Mouse (Mus musculus) retina, postnatal 7 days (tissue): ENCODE data around the gene Prr5.

Source experiments
- DNase-seq: peaks from one replicate; pipeline ENCODE4 v3.0.0-alpha.2; 2012; ENCODE audit warnings: low read depth, low spot score

Prr5 gene

DNA sequence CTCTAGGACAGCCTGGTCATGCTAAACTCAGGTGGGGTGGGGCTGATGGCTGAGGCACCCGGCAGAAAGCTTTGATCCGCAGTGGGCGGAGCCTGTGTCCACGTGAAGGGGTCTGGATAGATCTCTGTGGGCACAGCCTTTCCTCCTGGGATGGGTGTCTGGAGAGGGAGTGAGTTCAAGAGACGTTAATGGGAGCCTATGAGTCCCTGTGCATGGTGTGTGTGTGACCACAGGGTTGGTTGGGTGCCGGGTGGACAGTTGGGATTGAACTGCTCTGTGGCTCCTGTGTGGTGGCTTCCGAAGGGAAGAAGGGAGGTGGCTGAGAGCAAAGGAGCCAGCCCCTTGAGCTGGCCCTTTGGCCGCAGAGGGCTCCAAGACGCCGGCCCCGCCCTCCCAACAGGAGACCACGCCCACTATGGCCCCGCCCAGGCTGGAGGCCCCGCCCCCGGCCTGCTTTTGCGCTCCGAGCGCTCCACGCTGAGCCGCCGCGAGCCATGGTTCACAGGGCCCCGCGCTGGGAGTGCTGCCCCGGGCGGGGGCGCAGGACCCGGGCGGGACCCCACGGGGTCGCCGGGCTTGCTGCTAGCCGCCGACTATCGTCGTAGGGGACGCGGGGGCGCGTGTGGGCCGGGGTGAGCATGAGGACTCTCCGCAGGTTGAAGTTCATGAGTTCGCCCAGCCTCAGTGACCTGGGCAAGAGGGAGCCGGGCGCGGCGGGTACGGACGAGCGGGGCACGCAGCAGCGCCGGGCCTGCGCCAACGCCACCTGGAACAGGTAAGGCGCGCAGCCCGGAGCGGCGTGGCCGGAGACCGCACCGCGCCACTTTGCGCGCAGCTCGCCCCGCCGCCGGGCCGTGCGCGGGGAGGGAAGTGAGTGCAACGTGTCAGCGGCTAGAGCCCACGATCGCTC is 11.4 kb downstream of the Prr5 start:
- DNase-seq: peak; percentile 51

DNA sequence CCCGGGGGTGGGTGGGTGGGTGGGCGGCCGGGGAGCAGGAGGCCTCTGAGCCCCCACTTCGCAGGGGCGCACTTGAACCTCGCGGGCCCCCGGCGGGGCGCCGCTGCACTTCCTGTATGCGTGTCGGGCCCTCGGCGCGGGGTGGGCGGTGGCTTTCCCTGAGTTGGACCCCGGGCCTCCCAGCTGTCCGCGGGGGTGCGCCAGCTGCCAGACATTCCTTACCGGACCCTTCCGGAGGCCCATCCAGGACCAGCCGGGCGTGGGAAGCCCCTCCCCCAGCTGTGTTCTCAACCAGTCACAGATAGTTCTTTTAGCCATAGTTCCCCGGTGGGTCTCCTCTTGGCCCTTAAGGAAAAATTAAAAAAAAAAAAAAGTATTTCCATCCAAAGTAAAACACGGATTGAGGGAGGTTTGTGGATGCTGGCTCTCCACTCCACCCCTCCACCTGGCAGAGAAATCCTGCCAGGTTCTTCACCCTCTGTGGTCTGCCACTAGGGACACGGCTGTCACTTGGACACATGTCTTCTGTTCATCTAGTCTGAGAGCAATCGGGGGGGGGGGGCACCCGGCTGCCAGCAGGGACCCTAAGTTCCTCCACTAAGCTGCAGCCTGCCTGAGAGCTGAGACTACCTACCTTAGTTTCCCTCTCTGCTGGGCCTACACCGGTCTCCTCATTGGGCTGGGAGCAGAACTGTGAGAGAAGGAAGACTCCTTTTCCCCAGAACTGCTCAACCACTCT is 12.2 kb downstream of the Prr5 start:
- DNase-seq: no peak

DNA sequence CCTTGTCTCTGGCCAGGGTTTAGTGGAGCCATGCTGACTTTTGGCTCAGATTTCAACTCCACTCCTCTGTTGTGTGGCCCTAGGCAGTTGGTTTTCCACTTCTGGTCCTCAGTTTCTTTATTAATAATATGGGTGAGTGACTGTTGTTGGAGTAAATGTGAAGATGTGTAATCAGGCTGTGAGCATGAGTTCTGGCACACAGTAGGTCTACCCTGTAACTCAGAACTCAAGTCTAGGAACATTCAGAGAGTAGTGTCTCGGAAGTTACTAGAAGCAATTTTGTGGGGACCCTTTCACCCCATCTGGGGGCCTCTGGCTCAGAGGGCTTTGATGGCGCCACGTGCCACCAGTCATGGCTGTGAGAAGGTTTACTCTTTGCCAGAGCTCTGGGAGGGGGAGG is 12.8 kb downstream of the Prr5 start:
- no peak for DNase-seq

- no peak for DNase-seq
These were observed 13.4 kb downstream of the Prr5 start for GRCm38 (mm10) chr15:84682821-84683220.

DNA sequence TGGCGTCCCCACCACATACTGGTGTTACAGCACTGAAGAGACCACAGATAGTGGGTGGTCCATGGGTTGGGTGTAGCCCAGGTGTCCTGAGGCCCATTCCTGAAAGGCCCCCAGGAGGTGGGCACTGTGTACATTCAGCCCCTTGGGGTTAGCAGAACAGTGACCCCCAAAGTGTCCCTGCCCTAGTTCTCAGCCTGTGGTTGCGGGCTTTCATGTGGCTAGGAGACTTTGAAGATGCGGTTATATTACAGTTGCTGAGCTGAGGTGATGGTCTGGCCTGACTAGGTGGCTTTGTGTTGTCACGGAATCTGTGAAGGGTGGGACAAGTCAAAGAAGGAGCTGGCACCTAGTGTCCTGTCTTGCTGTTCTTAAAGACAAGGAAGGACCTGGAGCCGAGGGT is 15.1 kb downstream of the Prr5 start:
- DNase-seq: no peak

- DNase-seq: no peak
These were observed 16.0 kb downstream of the Prr5 start for GRCm38 (mm10) chr15:84685417-84685816.

GRCm38 (mm10) chr15:84687904-84688303 is 18.5 kb downstream of the Prr5 start:
- DNase-seq: no peak

GRCm38 (mm10) chr15:84689356-84689755 is 19.9 kb downstream of the Prr5 start:
- DNase-seq: no peak

DNA sequence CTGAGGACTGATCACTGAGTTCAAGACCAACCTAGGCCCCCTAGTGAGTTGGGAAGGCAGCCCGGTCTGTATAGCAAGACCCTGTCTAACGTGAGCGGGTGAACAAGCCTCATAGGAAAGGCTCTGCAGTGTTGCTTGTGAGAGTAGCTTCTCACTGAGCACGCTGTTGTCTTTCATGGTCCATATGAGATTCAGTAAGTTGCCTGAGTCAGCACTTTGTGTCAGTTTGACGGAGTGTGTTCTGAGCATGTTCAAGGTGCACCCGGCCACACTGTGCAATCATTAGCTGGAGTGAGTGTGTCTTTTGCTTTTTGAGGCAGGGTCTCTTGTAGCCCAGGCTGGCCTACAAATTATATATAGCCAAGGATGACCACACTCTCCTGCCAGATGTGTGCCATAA is 22.1 kb downstream of the Prr5 start:
- DNase-seq: no peak

GRCm38 (mm10) chr15:84692645-84693044 is 23.2 kb downstream of the Prr5 start:
- DNase-seq: no peak

DNA sequence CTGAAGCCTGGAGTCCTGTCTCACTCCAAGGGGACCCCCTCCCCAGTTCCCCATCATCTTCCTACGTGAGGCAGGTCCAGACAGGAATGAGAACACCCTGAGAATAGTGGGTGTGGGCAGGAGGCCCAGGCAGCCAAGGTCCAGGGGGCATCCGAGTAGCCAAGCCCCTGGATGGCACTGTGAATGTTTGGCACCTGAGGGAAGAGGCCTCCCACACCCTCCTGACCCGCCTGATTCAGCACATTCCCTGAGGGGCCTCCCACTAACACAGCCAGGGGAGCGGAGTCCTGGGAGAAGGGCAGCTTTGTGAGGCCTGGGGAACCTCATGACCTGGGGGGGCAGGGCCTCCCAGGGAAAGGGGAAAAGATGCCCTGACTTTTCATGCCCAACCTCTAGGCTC is 26.6 kb downstream of the Prr5 start:
- no peak for DNase-seq

- no peak for DNase-seq
These were observed 28.2 kb downstream of the Prr5 start for GRCm38 (mm10) chr15:84697611-84698011.

- DNase-seq: no peak
These were observed 28.8 kb downstream of the Prr5 start for GRCm38 (mm10) chr15:84698189-84698588.

GRCm38 (mm10) chr15:84700147-84700794 is 30.9 kb downstream of the Prr5 start:
- DNase-seq: peak; percentile 25

DNA sequence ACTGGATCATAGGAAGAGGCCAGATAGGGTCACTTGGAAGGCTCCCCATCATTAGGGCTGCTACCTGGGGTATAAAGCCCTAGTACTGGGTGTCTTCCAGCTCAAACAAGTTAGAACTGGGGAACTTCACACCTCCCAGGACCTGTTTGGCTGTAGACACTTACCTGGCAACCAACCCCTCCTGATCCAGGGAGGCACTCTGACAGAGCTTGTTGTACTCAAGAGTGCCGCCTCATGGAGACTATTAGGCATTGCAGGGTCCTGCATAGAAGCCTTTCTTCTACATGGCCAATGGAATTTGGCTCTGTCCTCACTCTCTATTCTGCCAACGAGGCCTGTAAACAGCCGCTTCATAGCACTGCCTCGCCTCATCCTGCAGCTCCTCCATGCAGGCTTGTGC is 32.5 kb downstream of the Prr5 start:
- no peak for DNase-seq

DNA sequence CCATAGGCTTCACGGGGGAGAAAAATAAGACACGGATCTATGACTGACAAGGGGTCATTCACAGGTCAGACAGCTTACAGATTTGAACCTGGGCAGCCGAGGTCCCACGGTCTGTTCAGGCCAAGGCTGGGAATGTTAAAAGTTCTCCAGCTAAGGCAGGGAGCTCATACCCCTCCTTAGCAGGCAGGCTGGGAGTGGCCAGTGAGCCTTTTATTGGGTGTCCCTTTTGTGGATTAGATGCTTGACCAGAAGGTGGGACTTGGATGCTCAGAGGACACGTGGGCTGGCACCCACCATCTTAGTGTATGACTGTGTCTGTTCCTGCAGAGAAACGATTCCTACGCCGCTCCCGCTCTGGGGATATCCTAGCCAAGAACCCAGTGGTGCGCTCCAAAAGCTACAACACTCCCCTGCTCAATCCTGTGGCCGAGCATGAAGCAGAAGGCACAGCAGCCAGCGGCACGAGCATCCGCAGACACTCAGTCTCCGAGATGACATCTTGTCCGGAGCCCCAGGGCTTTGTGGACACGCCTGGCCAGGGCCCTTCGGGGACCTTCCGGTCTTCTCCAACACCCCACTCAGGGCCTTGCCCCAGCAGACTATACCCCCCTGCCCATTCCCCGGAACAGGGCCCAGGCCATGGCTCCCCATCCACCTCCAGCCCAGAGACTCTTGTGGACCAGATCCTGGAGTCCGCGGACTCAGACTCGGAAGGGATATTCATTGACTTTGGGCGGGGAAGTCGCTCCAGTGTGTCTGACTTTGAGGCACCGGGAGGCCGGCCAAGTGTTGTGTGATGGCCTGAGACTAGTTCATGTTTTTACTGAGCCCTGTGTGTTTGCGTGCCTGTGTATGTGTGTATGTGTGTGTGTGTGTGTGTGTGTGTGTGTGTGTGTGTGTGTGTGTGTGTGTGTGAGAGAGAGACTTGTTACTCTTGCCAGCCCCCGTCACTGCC is 33.2 kb downstream of the Prr5 start:
- no peak for DNase-seq

DNA sequence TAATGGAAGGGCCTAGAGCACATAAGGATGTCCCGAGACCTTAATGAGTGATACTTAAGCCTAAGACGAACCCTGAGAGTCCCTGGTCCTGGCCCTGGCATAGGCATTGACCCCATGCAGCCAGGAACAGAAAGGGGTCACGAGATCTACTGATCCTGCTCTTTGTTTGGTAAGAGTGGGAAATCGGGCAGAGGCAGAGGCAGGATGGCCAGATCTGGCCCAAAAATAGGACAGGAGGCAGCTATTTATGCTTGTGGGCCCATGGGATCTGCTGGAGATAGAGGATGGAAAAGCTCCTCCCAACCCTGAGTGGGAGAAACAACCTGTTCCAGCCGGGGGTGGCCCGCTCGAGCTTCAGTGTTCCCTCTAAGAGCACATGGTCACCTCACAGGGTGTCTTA is 34.6 kb downstream of the Prr5 start:
- no peak for DNase-seq

DNA sequence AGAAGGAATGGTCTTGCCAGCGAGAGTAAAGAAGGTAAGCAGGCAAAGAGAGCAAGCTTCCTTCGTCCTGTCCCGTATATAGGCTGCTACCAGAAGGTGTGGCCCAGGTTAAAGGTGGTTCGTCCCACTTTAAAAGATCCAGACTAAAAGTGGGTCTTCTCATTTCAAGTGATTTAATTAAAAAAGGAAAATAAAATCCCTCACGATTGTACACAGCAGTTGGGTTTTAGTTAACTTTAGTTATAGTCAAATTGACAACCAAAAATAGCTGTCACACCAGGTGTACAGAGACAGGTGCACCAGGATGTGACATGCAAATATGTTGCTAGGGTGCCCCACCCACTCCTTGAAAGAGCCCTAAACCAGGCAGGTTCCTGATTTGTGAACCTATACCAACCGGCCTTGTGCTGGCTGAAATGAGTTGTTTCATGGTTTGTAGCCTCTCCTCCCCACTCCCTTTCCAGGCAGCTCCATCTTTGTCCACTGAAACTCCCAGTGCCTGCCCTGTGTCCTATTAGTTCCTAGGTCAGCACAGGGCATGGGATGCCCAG is 36.0 kb downstream of the Prr5 start:
- no peak for DNase-seq

- no peak for DNase-seq
These were observed 37.7 kb downstream of the Prr5 start for GRCm38 (mm10) chr15:84706983-84707619.
